Mouse (Mus musculus): ENCODE results near the gene Acrbp. TPM values are rescaled to one million over a fixed set of nuclear protein-coding genes. Genes with fewer than 3 reads are reported as not detected.

The Acrbp gene
- polyA plus RNA-seq, 1 experiment from 2014 or later, result 13.3 TPM

DNA sequence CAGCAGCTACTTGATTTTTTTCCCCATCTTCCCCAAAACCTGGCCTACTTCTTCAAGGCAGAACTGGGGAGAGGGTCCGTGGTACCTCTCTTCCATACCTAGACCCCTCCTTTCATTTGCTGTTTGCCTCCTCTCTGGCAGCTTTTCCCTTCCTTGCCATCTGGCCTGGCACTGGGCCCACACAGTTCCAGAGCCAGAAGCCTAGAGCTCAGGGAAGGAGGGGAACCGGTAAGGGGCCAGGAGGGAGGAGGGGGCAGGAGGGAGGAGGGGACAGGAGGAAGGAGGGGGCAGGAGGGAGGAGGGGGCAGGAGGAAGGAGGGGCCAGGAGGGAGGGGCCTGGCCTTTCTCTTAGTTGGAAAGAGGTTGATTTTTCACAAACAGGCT lies 22.4 kb downstream of the Acrbp start:
- WGBS, result 32% methylated on average over 2 of the region's 2 CpGs
- H3K4me3 ChIP-seq (ENCODE audit: low read depth, low read length), result no peak overlapping the region
- H3K27me3 ChIP-seq (ENCODE audit: control insufficient read depth, insufficient read depth, low read length), result no peaks in the 10 kb centered on the region
- no peak overlapping the region for H3K4me2 ChIP-seq (ENCODE audit: low read depth, severe bottlenecking)
- no peaks in the 10 kb centered on the region for H3K4me1 ChIP-seq (ENCODE audit: control insufficient read depth, insufficient read depth, low read length)
- no peak overlapping the region for H3K27ac ChIP-seq (replicated peaks; ENCODE audit: low read depth, low read length)
- H3K9me3 ChIP-seq (ENCODE audit: control insufficient read depth, low read length), result no peaks in the 10 kb centered on the region
- H3K9ac ChIP-seq (ENCODE audit: low read length), result no peak overlapping the region; the same call in 1 of the 2 replicates
- no peaks in the 10 kb centered on the region for H3K36me3 ChIP-seq (ENCODE audit: control insufficient read depth, insufficient read depth, low read length)
- ATAC-seq (ENCODE audit: insufficient number of reproducible peaks, low FRiP score, low TSS enrichment, low read depth), result no peak
- no peak for DNase-seq (ENCODE audit: low spot score)

DNA sequence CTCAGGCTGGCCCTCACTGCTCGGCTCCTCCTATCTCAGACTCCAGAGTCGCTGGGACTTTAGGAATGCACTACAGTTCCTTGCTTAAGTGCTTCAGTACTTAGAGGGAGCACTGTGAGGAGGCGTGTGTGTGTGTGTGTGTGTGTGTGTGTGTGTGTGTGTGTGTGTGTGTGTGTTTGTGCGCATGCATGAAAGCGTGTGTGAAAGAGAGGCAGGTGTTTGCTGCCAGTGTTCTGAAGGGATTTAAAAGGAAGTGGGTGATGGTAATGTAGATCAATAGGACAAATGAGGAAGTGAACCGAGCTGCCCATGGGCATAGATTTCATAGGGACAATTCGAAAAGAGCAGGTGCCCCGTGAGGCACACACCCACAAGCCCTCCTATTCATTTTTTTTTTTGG lies 24.3 kb downstream of the Acrbp start:
- Histone ChIP-seq H3K4me1 (ENCODE audit: control insufficient read depth, insufficient read depth, low read length) (no peaks in the 10 kb centered on the region), H3K36me3 (ENCODE audit: control insufficient read depth, insufficient read depth, low read length) (no peaks in the 10 kb centered on the region), H3K27me3 (ENCODE audit: control insufficient read depth, insufficient read depth, low read length) (no peaks in the 10 kb centered on the region), H3K4me2 (ENCODE audit: low read depth, severe bottlenecking) (no peak overlapping the region), H3K9ac (ENCODE audit: low read length) (no peak overlapping the region), H3K4me3 (ENCODE audit: low read depth, low read length) (no peak overlapping the region), H3K27ac (replicated peaks; ENCODE audit: low read depth, low read length) (no peak overlapping the region), H3K9me3 (ENCODE audit: control insufficient read depth, low read length) (no peaks in the 10 kb centered on the region)
- no peak for ATAC-seq (ENCODE audit: insufficient number of reproducible peaks, low FRiP score, low TSS enrichment, low read depth)
- no peak for DNase-seq (ENCODE audit: low spot score)
- WGBS, result 72% methylated on average over 8 of the region's 8 CpGs

DNA sequence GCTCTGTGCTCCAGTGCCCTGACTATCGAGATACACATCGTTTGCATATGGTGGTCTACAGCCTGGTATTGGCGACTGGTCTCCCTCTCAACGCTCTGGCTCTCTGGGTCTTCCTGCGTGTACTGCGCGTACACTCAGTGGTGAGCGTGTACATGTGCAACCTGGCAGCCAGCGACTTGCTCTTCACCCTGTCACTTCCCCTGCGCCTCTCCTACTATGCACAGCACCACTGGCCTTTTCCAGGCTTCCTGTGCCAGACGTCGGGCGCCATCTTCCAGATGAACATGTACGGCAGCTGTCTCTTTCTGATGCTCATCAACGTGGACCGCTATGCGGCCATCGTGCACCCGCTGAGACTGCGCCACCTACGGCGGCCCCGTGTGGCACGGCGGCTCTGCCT lies 31.9 kb downstream of the Acrbp start:
- Histone ChIP-seq H3K36me3 (ENCODE audit: control insufficient read depth, insufficient read depth, low read length) (no peaks in the 10 kb centered on the region), H3K4me3 (ENCODE audit: low read depth, low read length) (peak overlapping the region; percentile 33), H3K27ac (replicated peaks; ENCODE audit: low read depth, low read length) (no peak overlapping the region), H3K27me3 (ENCODE audit: control insufficient read depth, insufficient read depth, low read length) (no peaks in the 10 kb centered on the region), H3K4me2 (ENCODE audit: low read depth, severe bottlenecking) (peak overlapping the region; percentile 81), H3K4me1 (ENCODE audit: control insufficient read depth, insufficient read depth, low read length) (no peaks in the 10 kb centered on the region), H3K9ac (ENCODE audit: low read length) (peak overlapping the region; percentile 72), H3K9me3 (ENCODE audit: control insufficient read depth, low read length) (no peaks in the 10 kb centered on the region)
- 25% methylated on average over 25 of the region's 25 CpGs for WGBS
- ATAC-seq (ENCODE audit: insufficient number of reproducible peaks, low FRiP score, low TSS enrichment, low read depth) (peak; percentile 28; the same call in 1 of the 2 replicates), DNase-seq (ENCODE audit: low spot score) (no peak)

DNA sequence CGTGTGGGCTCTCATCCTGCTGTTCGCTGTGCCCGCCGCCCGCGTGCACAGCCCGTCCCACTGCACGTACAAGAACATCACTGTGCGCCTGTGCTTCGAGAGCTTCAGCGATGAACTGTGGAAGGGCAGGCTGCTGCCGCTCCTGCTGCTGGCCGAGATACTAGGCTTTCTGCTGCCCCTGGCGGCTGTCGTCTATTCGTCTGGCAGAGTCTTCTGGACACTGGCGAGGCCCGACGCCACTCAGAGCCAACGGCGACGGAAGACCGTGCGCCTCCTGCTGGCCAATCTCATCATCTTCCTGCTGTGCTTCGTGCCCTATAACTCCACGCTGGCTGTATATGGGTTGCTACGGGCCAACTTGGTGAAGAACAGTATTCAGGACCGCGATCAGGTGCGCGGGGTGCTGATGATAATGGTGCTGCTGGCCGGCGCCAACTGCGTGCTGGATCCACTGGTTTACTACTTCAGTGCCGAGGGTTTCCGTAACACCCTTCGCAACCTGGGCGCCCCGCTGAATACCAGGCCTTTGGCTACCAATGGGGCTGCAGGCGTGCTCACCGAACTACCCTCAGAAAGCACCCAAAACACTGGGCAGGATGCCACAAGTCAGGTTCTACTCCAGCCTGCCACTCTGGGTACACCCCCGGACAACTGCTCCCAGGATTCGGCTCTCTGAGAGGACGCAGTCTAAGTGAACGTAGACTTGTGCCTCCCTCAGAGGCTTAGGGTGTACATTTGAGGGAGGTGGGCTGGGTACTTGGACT lies 32.5 kb downstream of the Acrbp start:
- 23% methylated on average over 45 of the region's 45 CpGs for WGBS
- no peaks in the 10 kb centered on the region for H3K36me3 ChIP-seq (ENCODE audit: control insufficient read depth, insufficient read depth, low read length)
- peak overlapping the region; percentile 72 for H3K9ac ChIP-seq (ENCODE audit: low read length)
- H3K27ac ChIP-seq (replicated peaks; ENCODE audit: low read depth, low read length), result no peak overlapping the region
- peak; percentile 87 for ATAC-seq (ENCODE audit: insufficient number of reproducible peaks, low FRiP score, low TSS enrichment, low read depth)
- no peaks in the 10 kb centered on the region for H3K9me3 ChIP-seq (ENCODE audit: control insufficient read depth, low read length)
- H3K4me2 ChIP-seq (ENCODE audit: low read depth, severe bottlenecking), result peak overlapping the region; percentile 81
- H3K4me1 ChIP-seq (ENCODE audit: control insufficient read depth, insufficient read depth, low read length), result no peaks in the 10 kb centered on the region
- H3K27me3 ChIP-seq (ENCODE audit: control insufficient read depth, insufficient read depth, low read length), result no peaks in the 10 kb centered on the region
- H3K4me3 ChIP-seq (ENCODE audit: low read depth, low read length), result peak overlapping the region; percentile 33
- peak; percentile 98 for DNase-seq (ENCODE audit: low spot score)

DNA sequence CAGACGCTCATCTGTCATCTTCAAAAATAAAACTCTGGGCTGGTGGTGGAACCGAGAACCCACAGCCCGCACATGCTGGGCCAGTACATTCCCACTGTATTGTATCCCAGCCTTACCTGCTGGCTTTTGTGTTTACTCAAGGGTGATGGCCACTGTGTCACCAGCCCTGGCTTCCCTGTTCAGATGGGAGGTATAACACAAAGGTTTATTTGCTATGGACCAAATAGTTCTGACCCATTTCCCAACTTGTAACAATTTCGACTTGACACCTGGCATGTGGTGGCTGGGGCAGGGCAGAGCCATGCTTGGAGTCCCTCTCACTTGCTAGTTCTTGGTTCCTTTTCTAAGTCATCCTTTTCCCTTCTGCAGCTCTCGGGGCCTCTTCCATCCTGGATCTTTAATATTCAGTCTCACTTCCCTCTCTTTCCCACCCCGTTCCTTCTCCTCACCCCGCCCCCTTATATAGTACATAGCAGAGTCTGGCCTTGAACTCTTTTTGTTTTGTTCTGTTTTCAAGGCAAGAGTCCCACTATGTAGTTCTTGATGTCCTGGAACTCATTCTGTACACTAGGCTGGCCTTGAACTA lies 33.4 kb downstream of the Acrbp start:
- Histone ChIP-seq H3K9ac (ENCODE audit: low read length) (no peak overlapping the region), H3K4me1 (ENCODE audit: control insufficient read depth, insufficient read depth, low read length) (no peaks in the 10 kb centered on the region), H3K27me3 (ENCODE audit: control insufficient read depth, insufficient read depth, low read length) (no peaks in the 10 kb centered on the region), H3K4me3 (ENCODE audit: low read depth, low read length) (no peak overlapping the region), H3K4me2 (ENCODE audit: low read depth, severe bottlenecking) (no peak overlapping the region), H3K27ac (replicated peaks; ENCODE audit: low read depth, low read length) (no peak overlapping the region), H3K36me3 (ENCODE audit: control insufficient read depth, insufficient read depth, low read length) (no peaks in the 10 kb centered on the region), H3K9me3 (ENCODE audit: control insufficient read depth, low read length) (no peaks in the 10 kb centered on the region)
- DNase-seq (ENCODE audit: low spot score), result no peak
- no peak for ATAC-seq (ENCODE audit: insufficient number of reproducible peaks, low FRiP score, low TSS enrichment, low read depth)
- WGBS, result 90% methylated on average over 7 of the region's 7 CpGs

DNA sequence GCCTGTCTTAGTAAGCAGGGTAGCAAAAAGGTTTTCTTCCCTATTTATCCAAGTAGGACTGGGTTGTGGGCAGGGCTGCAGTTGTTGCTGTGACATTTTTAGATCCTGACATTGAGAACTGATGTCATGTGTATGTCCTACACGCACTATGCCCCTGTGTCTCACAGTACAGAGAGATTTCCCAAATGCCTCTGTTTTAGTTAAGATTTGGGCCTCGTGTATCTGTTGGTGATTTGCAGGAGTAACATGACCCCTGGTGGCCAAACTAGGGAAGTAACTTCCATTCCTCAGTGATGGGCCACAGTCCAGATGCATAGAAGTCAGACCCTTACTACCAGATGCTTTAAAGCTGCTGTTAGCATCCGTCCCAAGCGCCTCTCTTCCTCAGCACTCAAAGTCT lies 34.9 kb downstream of the Acrbp start:
- no peak overlapping the region for H3K4me3 ChIP-seq (ENCODE audit: low read depth, low read length)
- no peak overlapping the region for H3K27ac ChIP-seq (replicated peaks; ENCODE audit: low read depth, low read length)
- no peaks in the 10 kb centered on the region for H3K36me3 ChIP-seq (ENCODE audit: control insufficient read depth, insufficient read depth, low read length)
- H3K4me2 ChIP-seq (ENCODE audit: low read depth, severe bottlenecking), result no peak overlapping the region
- no peak; the same call in 1 of the 2 replicates for ATAC-seq (ENCODE audit: insufficient number of reproducible peaks, low FRiP score, low TSS enrichment, low read depth)
- no peaks in the 10 kb centered on the region for H3K9me3 ChIP-seq (ENCODE audit: control insufficient read depth, low read length)
- H3K9ac ChIP-seq (ENCODE audit: low read length), result no peak overlapping the region
- 10% methylated on average over 4 of the region's 4 CpGs for WGBS
- H3K4me1 ChIP-seq (ENCODE audit: control insufficient read depth, insufficient read depth, low read length), result peaks cover 5% of the 10 kb centered on the region; the same call in 1 of the 2 replicates
- peak; percentile 80 for DNase-seq (ENCODE audit: low spot score)
- no peaks in the 10 kb centered on the region for H3K27me3 ChIP-seq (ENCODE audit: control insufficient read depth, insufficient read depth, low read length)

DNA sequence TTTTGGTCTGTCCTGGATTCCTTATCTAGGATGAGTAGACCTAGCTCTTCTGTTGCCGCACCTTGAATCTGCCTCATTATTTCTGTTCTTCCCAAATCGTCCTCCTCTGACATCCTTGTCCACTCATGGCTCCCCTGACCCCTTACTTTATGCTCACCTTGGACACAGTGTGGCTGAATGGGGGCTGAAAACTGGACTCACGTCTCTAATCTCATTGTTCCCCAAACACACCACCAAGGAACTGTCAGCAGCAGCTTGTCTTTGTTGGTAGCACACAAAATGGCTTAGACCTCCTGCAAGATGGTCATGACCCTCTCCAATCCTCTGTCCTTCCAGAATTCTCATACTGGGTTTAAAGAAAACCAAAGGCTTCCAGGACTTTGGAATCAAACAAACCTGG lies 38.4 kb downstream of the Acrbp start:
- Histone ChIP-seq H3K4me3 (ENCODE audit: low read depth, low read length) (no peak overlapping the region), H3K4me2 (ENCODE audit: low read depth, severe bottlenecking) (no peak overlapping the region), H3K9me3 (ENCODE audit: control insufficient read depth, low read length) (no peaks in the 10 kb centered on the region), H3K27ac (replicated peaks; ENCODE audit: low read depth, low read length) (peak overlapping the region; percentile 92), H3K9ac (ENCODE audit: low read length) (no peak overlapping the region), H3K36me3 (ENCODE audit: control insufficient read depth, insufficient read depth, low read length) (no peaks in the 10 kb centered on the region), H3K4me1 (ENCODE audit: control insufficient read depth, insufficient read depth, low read length) (peaks cover 19% of the 10 kb centered on the region), H3K27me3 (ENCODE audit: control insufficient read depth, insufficient read depth, low read length) (no peaks in the 10 kb centered on the region)
- WGBS, result 87% methylated on average over 3 of the region's 3 CpGs
- ATAC-seq (ENCODE audit: insufficient number of reproducible peaks, low FRiP score, low TSS enrichment, low read depth) (no peak), DNase-seq (ENCODE audit: low spot score) (no peak)

DNA sequence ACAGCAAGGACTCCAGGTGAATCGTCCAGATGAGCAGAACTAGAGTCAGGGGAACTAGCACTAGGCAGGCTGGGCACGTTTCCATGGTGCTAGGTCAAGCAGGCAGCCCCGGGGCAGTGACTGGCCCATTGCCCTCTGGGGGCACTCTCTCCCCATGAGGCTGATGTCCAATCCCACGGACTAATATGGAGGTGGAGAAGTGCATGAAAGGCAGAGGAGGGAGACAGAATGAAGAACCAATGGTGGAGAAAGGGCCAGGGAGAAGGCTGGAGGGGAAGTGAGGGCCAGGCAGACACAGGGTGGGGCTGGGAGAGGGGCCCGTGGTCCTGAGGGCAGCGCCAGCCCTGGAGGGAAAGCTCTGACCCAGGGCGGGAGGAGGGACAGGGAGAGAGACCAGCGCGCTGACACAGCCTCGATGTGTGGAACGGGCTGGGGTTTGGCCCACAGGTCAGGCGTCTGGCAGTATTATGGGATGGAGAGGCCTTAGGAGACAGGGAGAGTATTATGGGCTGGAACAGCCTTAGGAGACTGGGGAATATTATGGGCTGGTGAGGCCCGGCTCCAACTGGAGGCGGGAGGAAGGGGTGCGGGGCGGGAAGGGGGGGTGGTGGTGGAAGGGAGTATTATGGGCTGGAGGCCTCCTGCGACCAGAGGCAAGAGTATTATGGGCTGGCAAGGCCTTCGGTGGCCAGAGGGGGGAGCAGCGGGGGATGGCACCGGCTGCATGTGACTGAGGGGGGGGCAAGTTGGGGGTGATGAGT lies 39.3 kb downstream of the Acrbp start:
- WGBS, result under 1% methylated on average over 20 of the region's 20 CpGs
- Histone ChIP-seq H3K4me1 (ENCODE audit: control insufficient read depth, insufficient read depth, low read length) (peaks cover 19% of the 10 kb centered on the region), H3K36me3 (ENCODE audit: control insufficient read depth, insufficient read depth, low read length) (no peaks in the 10 kb centered on the region), H3K4me3 (ENCODE audit: low read depth, low read length) (no peak overlapping the region; the same call in 1 of the 2 replicates), H3K4me2 (ENCODE audit: low read depth, severe bottlenecking) (peak overlapping the region; percentile 44; the same call in 1 of the 2 replicates), H3K9me3 (ENCODE audit: control insufficient read depth, low read length) (no peaks in the 10 kb centered on the region), H3K27ac (replicated peaks; ENCODE audit: low read depth, low read length) (peak overlapping the region; percentile 92), H3K9ac (ENCODE audit: low read length) (0 out of 2 replicates have a peak overlapping the region, but pooled peaks have one; percentile 47), H3K27me3 (ENCODE audit: control insufficient read depth, insufficient read depth, low read length) (no peaks in the 10 kb centered on the region)
- DNase-seq (ENCODE audit: low spot score) (peak; percentile 87), ATAC-seq (ENCODE audit: insufficient number of reproducible peaks, low FRiP score, low TSS enrichment, low read depth) (peak; percentile 83)

All from limb, embryonic 11.5 days (tissue).